Mouse (Mus musculus) kidney, adult 2 months (tissue): ENCODE data around the gene Wbp1l. TPM values are rescaled to one million over a fixed set of nuclear protein-coding genes. Genes with fewer than 3 reads are reported as not detected.
"Not testable (repeated sequence)": the region's sequence is repeated elsewhere in the genome, so short reads cannot be mapped to it uniquely, and the experiment has no call there.

Experiments
- DNase-seq: peaks from one replicate; pipeline ENCODE4 v3.0.0; 2021
- H3K27ac ChIP-seq: fragments of 200-500 bp; 2 replicates; pipeline ENCODE4 v1.5.1; 2012; ENCODE audit warnings: low read depth, low read length, control low read depth, inconsistent platforms; ENCODE audit not compliant: insufficient read depth
- H3K27me3 ChIP-seq: fragments of 200-500 bp; replicated peaks from 2 replicates; pipeline ENCODE4 v1.6.1; 2012; ENCODE audit warnings: mild to moderate bottlenecking, moderate library complexity, low read length, inconsistent platforms; ENCODE audit not compliant: control insufficient read depth, insufficient read depth
- H3K36me3 ChIP-seq: fragments of 200-500 bp; 2 replicates; pipeline ENCODE4 v1.6.1; 2012; ENCODE audit warnings: mild to moderate bottlenecking, moderate library complexity, low read length, inconsistent platforms; ENCODE audit not compliant: control insufficient read depth, insufficient read depth
- H3K4me1 ChIP-seq: fragments of 200-500 bp; 2 replicates; pipeline ENCODE4 v1.6.1; 2011; ENCODE audit warnings: low read length; ENCODE audit not compliant: control insufficient read depth, insufficient read depth
- H3K4me3 ChIP-seq: fragments of 200-500 bp; 2 replicates; pipeline ENCODE4 v1.5.1; 2011; ENCODE audit warnings: mild to moderate bottlenecking, low read depth, low read length, control low read depth; ENCODE audit not compliant: insufficient read depth
- CTCF ChIP-seq: fragments of 200-500 bp; conservative IDR thresholded peaks from 2 replicates; pipeline ENCODE4 v1.5.1; 2011; ENCODE audit warnings: low read depth, mild to moderate bottlenecking, control low read depth, low read length, moderate library complexity, mixed read lengths; ENCODE audit not compliant: insufficient read depth, insufficient read length
- POLR2A ChIP-seq: fragments of 200-500 bp; IDR thresholded peaks from one replicate; pipeline ENCODE4 v1.6.1; 2011; ENCODE audit warnings: low read depth, low read length, control low read depth
- WGBS: fragments of 180-500 bp; shearing (Covaris S2); methylation state at CpG from one replicate; pipeline ENCODE4 v1.1.7; 2018; 5-methylcytosine and 5-hydroxymethylcytosine counted together
- polyA plus RNA-seq: library from polyadenylated mRNA; depleted of rRNA; stranded (reverse); fragments of >200 nt; gene quantifications from 2 replicates; pipeline ENCODE4 v1.2.3, GENCODE M21; 2012

Gene Wbp1l
- polyA plus RNA-seq, 1 experiment: 60.3 TPM

GRCm38 (mm10) chr19:46562581-46563515 is 36.0 kb upstream of the Wbp1l start:
- no peak for TF ChIP-seq POLR2A
- TF ChIP-seq CTCF: no peak
- H3K27ac ChIP-seq: no peak overlapping the region
- H3K4me1 ChIP-seq: peaks cover 8% of the 10 kb centered on the region; the same call in 1 of the 2 replicates
- no peaks in the 10 kb centered on the region for H3K27me3 ChIP-seq
- 68% methylated on average over 14 of the region's 14 CpGs for WGBS
- no peak for DNase-seq
- H3K4me3 ChIP-seq: no peak overlapping the region
- H3K36me3 ChIP-seq: no peaks in the 10 kb centered on the region

GRCm38 (mm10) chr19:46563603-46564002 is 35.3 kb upstream of the Wbp1l start:
- 59% methylated on average over 4 of the region's 4 CpGs for WGBS
- Histone ChIP-seq H3K36me3 (no peaks in the 10 kb centered on the region), H3K27me3 (no peaks in the 10 kb centered on the region), H3K27ac (no peak overlapping the region), H3K4me3 (no peak overlapping the region), H3K4me1 (peaks cover 8% of the 10 kb centered on the region; the same call in 1 of the 2 replicates)
- TF ChIP-seq POLR2A: no peak
- TF ChIP-seq CTCF: no peak
- DNase-seq: no peak

GRCm38 (mm10) chr19:46564043-46564462 is 34.8 kb upstream of the Wbp1l start:
- 82% methylated on average over 14 of the region's 14 CpGs for WGBS
- no peaks in the 10 kb centered on the region for H3K27me3 ChIP-seq
- H3K36me3 ChIP-seq: no peaks in the 10 kb centered on the region
- TF ChIP-seq CTCF: no peak
- TF ChIP-seq POLR2A: no peak
- DNase-seq: no peak
- H3K4me1 ChIP-seq: peaks cover 8% of the 10 kb centered on the region; the same call in 1 of the 2 replicates
- no peak overlapping the region for H3K27ac ChIP-seq
- no peak overlapping the region for H3K4me3 ChIP-seq

- H3K36me3 ChIP-seq, DNase-seq, H3K27me3 ChIP-seq, H3K4me3 ChIP-seq, H3K4me1 ChIP-seq, H3K27ac ChIP-seq: not testable (repeated sequence)
- WGBS: 65% methylated on average over 3 of the region's 3 CpGs
Observed at GRCm38 (mm10) chr19:46571211-46571877, 27.5 kb upstream of the Wbp1l start.

- TF ChIP-seq CTCF (no peak), POLR2A (no peak)
- H3K4me3 ChIP-seq: no peak overlapping the region
- no peak overlapping the region for H3K27ac ChIP-seq
- no peak for DNase-seq
- no peaks in the 10 kb centered on the region for H3K27me3 ChIP-seq
- 33% methylated on average over 10 of the region's 10 CpGs for WGBS
- H3K4me1 ChIP-seq: peaks cover 5% of the 10 kb centered on the region
- no peaks in the 10 kb centered on the region for H3K36me3 ChIP-seq
Observed at GRCm38 (mm10) chr19:46571878-46572244, 27.0 kb upstream of the Wbp1l start.

- DNase-seq: no peak
- no peak for TF ChIP-seq POLR2A
- no peak for TF ChIP-seq CTCF
- under 1% methylated on average over 17 of the region's 17 CpGs for WGBS
- H3K27ac ChIP-seq: peak overlapping the region; percentile 14; the same call in 1 of the 2 replicates
- peaks cover 5% of the 10 kb centered on the region for H3K4me1 ChIP-seq
- H3K27me3 ChIP-seq: no peaks in the 10 kb centered on the region
- no peaks in the 10 kb centered on the region for H3K36me3 ChIP-seq
- H3K4me3 ChIP-seq: peak overlapping the region; percentile 76
Observed at GRCm38 (mm10) chr19:46572548-46572947, 26.3 kb upstream of the Wbp1l start.
